Mouse (Mus musculus): ENCODE measurements around the gene Ap1g1. TPM values are rescaled to one million over a fixed set of nuclear protein-coding genes. Genes with fewer than 3 reads are reported as not detected.

The Ap1g1 gene
- total RNA-seq, 1 experiment, result 51.4 TPM

DNA sequence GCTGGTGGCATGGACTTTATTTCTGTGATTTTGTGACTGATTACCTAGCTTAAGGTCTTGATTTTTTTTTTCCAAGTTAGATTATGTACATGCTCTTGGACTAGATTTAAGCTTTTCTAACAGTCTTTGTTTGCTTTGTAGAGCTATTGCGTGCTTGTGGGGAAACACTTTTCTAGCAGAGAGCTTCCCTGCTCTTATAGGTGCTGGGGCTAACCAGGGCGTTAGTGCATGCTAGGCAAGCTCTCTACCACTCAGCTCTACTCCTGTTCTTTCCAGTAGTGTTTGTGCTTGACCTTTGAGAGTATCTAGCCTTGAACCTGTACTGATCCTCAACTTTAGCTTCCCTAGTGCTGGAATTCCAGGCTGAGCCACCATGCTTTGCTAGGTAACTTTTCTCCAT, 22.0 kb downstream of the Ap1g1 start:
- Histone ChIP-seq H3K4me1 (ENCODE audit: control insufficient read depth in 2 of 2, insufficient read depth in 2 of 2, low read length in 2 of 2, poor library complexity in 1 of 2) (peaks cover 0 to 2% of the 10 kb centered on the region in 2 experiments; a peak in 1 of 4 replicates), H3K9me3 (ENCODE audit: control insufficient read depth, insufficient read depth, low read depth, low read length) (no peaks in the 10 kb centered on the region), H3K4me3 (ENCODE audit: insufficient read depth in 1 of 2, low read depth in 1 of 2, low read length in 2 of 2, poor library complexity in 1 of 2, severe bottlenecking in 1 of 2) (no peak overlapping the region), H3K36me3 (ENCODE audit: control insufficient read depth, insufficient read depth, low read length, poor library complexity, severe bottlenecking) (no peaks in the 10 kb centered on the region; the same call in 1 of the 2 replicates), H3K9ac (ENCODE audit: insufficient read depth, low read depth, low read length, poor library complexity, severe bottlenecking) (no peak overlapping the region), H3K27ac (ENCODE audit: insufficient read depth, low read depth, low read length, poor library complexity, severe bottlenecking) (no peak overlapping the region)
- no peak for DNase-seq (ENCODE audit: low read depth, low spot score)
- in situ Hi-C loops (cut with MboI; ENCODE audit: low sequenced_read_pairs in 2 of 2, unreplicated experiment in 2 of 2), result no loop called here
- TF ChIP-seq ZC3H11A (IDR thresholded peaks at IDR 0.05; ENCODE audit: borderline replicate concordance, low read depth, low read length) (no peak), ZNF384 (IDR thresholded peaks at IDR 0.05; ENCODE audit: low read depth, low read length) (no peak), HCFC1 (IDR thresholded peaks at IDR 0.05; ENCODE audit: borderline replicate concordance, insufficient read depth, low read length) (no peak), CHD2 (IDR thresholded peaks at IDR 0.05; ENCODE audit: low read depth, low read length) (no peak), MAFK (IDR thresholded peaks at IDR 0.05; ENCODE audit: insufficient read depth, low read depth, low read length) (no peak)

DNA sequence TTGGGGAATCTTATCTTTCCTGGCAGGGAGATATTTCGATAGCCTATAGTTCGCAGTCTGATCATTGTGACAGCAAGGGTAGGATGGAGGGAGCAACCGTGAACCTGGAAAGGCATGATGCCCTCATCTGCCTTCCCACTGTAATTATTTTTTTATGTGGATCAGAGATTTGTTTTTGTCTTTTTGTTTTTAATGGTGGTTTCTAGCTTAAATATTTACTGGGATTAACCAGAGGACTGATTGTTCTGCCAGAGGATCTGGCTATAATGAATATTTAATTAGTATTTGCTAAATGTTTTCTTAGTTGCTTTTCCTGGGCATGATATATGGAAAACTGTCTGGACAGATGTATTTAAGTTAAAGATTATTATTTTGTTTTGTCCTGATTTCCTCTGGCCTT, 24.9 kb downstream of the Ap1g1 start:
- Histone ChIP-seq H3K36me3 (ENCODE audit: control insufficient read depth, insufficient read depth, low read length, poor library complexity, severe bottlenecking) (no peaks in the 10 kb centered on the region; the same call in 1 of the 2 replicates), H3K27ac (ENCODE audit: insufficient read depth, low read depth, low read length, poor library complexity, severe bottlenecking) (no peak overlapping the region), H3K9me3 (ENCODE audit: control insufficient read depth, insufficient read depth, low read depth, low read length) (no peaks in the 10 kb centered on the region), H3K9ac (ENCODE audit: insufficient read depth, low read depth, low read length, poor library complexity, severe bottlenecking) (no peak overlapping the region), H3K4me3 (ENCODE audit: insufficient read depth in 1 of 2, low read depth in 1 of 2, low read length in 2 of 2, poor library complexity in 1 of 2, severe bottlenecking in 1 of 2) (no peak overlapping the region), H3K4me1 (ENCODE audit: control insufficient read depth in 2 of 2, insufficient read depth in 2 of 2, low read length in 2 of 2, poor library complexity in 1 of 2) (peaks cover 0 to 2% of the 10 kb centered on the region in 2 experiments; a peak in 1 of 4 replicates)
- DNase-seq (ENCODE audit: low read depth, low spot score), result no peak
- no peak for TF ChIP-seq MAFK (IDR thresholded peaks at IDR 0.05; ENCODE audit: insufficient read depth, low read depth, low read length)
- no peak for TF ChIP-seq ZNF384 (IDR thresholded peaks at IDR 0.05; ENCODE audit: low read depth, low read length)
- TF ChIP-seq CHD2 (IDR thresholded peaks at IDR 0.05; ENCODE audit: low read depth, low read length), result no peak
- no peak for TF ChIP-seq HCFC1 (IDR thresholded peaks at IDR 0.05; ENCODE audit: borderline replicate concordance, insufficient read depth, low read length)
- no peak for TF ChIP-seq ZC3H11A (IDR thresholded peaks at IDR 0.05; ENCODE audit: borderline replicate concordance, low read depth, low read length)
- in situ Hi-C loops (cut with MboI; ENCODE audit: low sequenced_read_pairs in 2 of 2, unreplicated experiment in 2 of 2), result no loop called here

DNA sequence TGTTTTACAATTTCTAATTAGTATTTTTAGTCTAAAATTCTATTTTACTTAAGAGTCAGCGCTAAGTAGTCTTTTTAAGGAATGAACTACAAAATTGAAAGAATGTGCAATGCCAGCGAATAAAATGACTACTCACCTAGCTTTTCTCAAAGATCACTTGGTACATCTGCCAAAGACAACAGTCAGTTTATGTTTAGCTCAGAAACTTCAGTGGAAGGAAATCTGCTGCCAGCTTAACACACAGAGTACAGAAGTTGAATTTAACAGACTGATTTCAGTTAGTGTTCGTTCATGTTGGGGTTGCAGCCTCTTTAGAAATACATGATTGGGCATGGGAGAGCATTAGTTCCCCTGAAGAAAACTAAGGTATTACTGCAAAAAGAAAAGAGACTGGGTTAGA, 25.4 kb downstream of the Ap1g1 start:
- Histone ChIP-seq H3K4me3 (ENCODE audit: insufficient read depth in 1 of 2, low read depth in 1 of 2, low read length in 2 of 2, poor library complexity in 1 of 2, severe bottlenecking in 1 of 2) (no peak overlapping the region), H3K4me1 (ENCODE audit: control insufficient read depth in 2 of 2, insufficient read depth in 2 of 2, low read length in 2 of 2, poor library complexity in 1 of 2) (peaks cover 0 to 2% of the 10 kb centered on the region in 2 experiments; a peak in 1 of 4 replicates), H3K36me3 (ENCODE audit: control insufficient read depth, insufficient read depth, low read length, poor library complexity, severe bottlenecking) (no peaks in the 10 kb centered on the region; the same call in 1 of the 2 replicates), H3K9ac (ENCODE audit: insufficient read depth, low read depth, low read length, poor library complexity, severe bottlenecking) (no peak overlapping the region), H3K27ac (ENCODE audit: insufficient read depth, low read depth, low read length, poor library complexity, severe bottlenecking) (no peak overlapping the region), H3K9me3 (ENCODE audit: control insufficient read depth, insufficient read depth, low read depth, low read length) (no peaks in the 10 kb centered on the region)
- DNase-seq (ENCODE audit: low read depth, low spot score), result no peak
- in situ Hi-C loops (cut with MboI; ENCODE audit: low sequenced_read_pairs in 2 of 2, unreplicated experiment in 2 of 2), result no loop called here
- TF ChIP-seq HCFC1 (IDR thresholded peaks at IDR 0.05; ENCODE audit: borderline replicate concordance, insufficient read depth, low read length) (no peak), CHD2 (IDR thresholded peaks at IDR 0.05; ENCODE audit: low read depth, low read length) (no peak), ZC3H11A (IDR thresholded peaks at IDR 0.05; ENCODE audit: borderline replicate concordance, low read depth, low read length) (no peak), ZNF384 (IDR thresholded peaks at IDR 0.05; ENCODE audit: low read depth, low read length) (no peak), MAFK (IDR thresholded peaks at IDR 0.05; ENCODE audit: insufficient read depth, low read depth, low read length) (no peak)

DNA sequence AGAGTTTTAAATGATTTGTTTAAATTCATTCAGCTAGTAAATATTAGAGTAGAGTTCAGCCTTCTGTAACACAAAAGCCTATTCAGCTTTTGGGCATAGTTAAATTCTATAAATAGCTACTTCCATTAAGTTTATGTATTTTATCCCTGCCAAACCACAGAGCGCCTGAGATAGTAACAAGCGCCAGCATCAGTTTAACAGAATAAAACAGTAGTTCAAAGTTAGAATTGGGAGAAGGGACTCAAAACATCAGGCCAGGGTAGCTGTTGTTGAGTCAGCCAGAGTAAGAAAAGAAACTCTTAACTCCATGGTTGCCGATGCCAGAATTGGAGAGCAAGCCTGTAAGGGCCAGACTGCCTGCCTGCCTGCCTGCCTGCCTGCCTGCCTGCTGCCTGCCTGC, 28.2 kb downstream of the Ap1g1 start:
- no peak overlapping the region for H3K9ac ChIP-seq (ENCODE audit: insufficient read depth, low read depth, low read length, poor library complexity, severe bottlenecking)
- no peak for TF ChIP-seq ZC3H11A (IDR thresholded peaks at IDR 0.05; ENCODE audit: borderline replicate concordance, low read depth, low read length)
- TF ChIP-seq ZNF384 (IDR thresholded peaks at IDR 0.05; ENCODE audit: low read depth, low read length), result no peak
- TF ChIP-seq MAFK (IDR thresholded peaks at IDR 0.05; ENCODE audit: insufficient read depth, low read depth, low read length), result no peak
- no peak for TF ChIP-seq HCFC1 (IDR thresholded peaks at IDR 0.05; ENCODE audit: borderline replicate concordance, insufficient read depth, low read length)
- no peak for TF ChIP-seq CHD2 (IDR thresholded peaks at IDR 0.05; ENCODE audit: low read depth, low read length)
- no peaks in the 10 kb centered on the region for H3K9me3 ChIP-seq (ENCODE audit: control insufficient read depth, insufficient read depth, low read depth, low read length)
- in situ Hi-C loops (cut with MboI; ENCODE audit: low sequenced_read_pairs in 2 of 2, unreplicated experiment in 2 of 2), result no loop called here
- H3K4me3 ChIP-seq (ENCODE audit: insufficient read depth in 1 of 2, low read depth in 1 of 2, low read length in 2 of 2, poor library complexity in 1 of 2, severe bottlenecking in 1 of 2), result no peak overlapping the region
- no peaks in the 10 kb centered on the region for H3K4me1 ChIP-seq (ENCODE audit: control insufficient read depth in 2 of 2, insufficient read depth in 2 of 2, low read length in 2 of 2, poor library complexity in 1 of 2)
- no peak for DNase-seq (ENCODE audit: low read depth, low spot score)
- H3K27ac ChIP-seq (ENCODE audit: insufficient read depth, low read depth, low read length, poor library complexity, severe bottlenecking), result no peak overlapping the region
- no peaks in the 10 kb centered on the region; the same call in 1 of the 2 replicates for H3K36me3 ChIP-seq (ENCODE audit: control insufficient read depth, insufficient read depth, low read length, poor library complexity, severe bottlenecking)

Measured in ES-E14 (cell line).